19 mouse cellular contexts compared by ENCODE assay signal in genomic region chr12:94605566-94605965, GRCm38 (mm10).
A peak's percentile ranks its signal among the peaks of the same experiment; 100 is the strongest.
DNase-seq lines count a peak whose midpoint lies in the region; ATAC-seq lines count a peak whose summit lies in the region.
"Had no signal": no experiment of that assay in that cellular context is flagged by ENCODE, and none has a peak within 500 bp of the region (broad histone marks: within the 10 kb centered on the region; RNA-seq: fewer than 3 reads in every experiment).

No protein-coding gene starts in this region.

- 73% methylated on average over 1 of the region's 1 CpGs for WGBS in embryonic facial prominence, embryonic 14.5 days
- 89% methylated on average over 1 of the region's 1 CpGs for WGBS in embryonic facial prominence, embryonic 10.5 days

- no peaks in the 10 kb centered on the region for H3K9me3 ChIP-seq in embryonic facial prominence, embryonic 14.5 days (ENCODE audit: control insufficient read depth, low read length)
- H3K9me3 ChIP-seq in embryonic facial prominence, embryonic 10.5 days: no peaks in the 10 kb centered on the region
- H3K9me3 ChIP-seq: hindbrain, embryonic 12.5 days; lung, embryonic 15.5 days; midbrain, embryonic 15.5 days; stomach, embryonic 15.5 days had no signal

- no peaks in the 10 kb centered on the region for H3K36me3 ChIP-seq in embryonic facial prominence, embryonic 14.5 days (ENCODE audit: control insufficient read depth, insufficient read depth, low read length)
- H3K36me3 ChIP-seq in embryonic facial prominence, embryonic 10.5 days (replicated peaks): no peaks in the 10 kb centered on the region
- H3K36me3 ChIP-seq: hindbrain, embryonic 12.5 days; lung, embryonic 15.5 days; midbrain, embryonic 15.5 days; stomach, embryonic 15.5 days had no signal

- H3K4me3 ChIP-seq in embryonic facial prominence, embryonic 14.5 days (ENCODE audit: low read depth, low read length): no peak overlapping the region
- H3K4me3 ChIP-seq in embryonic facial prominence, embryonic 10.5 days: no peak overlapping the region
- H3K4me3 ChIP-seq: hindbrain, embryonic 12.5 days; left cerebral cortex, adult 2 months; lung, embryonic 15.5 days; midbrain, embryonic 15.5 days; stomach, embryonic 15.5 days had no signal

- DNase-seq in embryonic facial prominence, embryonic 14.5 days (ENCODE audit: low spot score): peak; percentile 40
- no peak for DNase-seq in embryonic facial prominence, embryonic 10.5 days (ENCODE audit: low spot score)
- peak; percentile 2 to 30 for DNase-seq in left cerebral cortex, postnatal 25 days (ENCODE audit: low spot score in 2 of 2)
- no peak for DNase-seq in left cerebral cortex, adult 9 months (ENCODE audit: low spot score in 2 of 2)
- peak; percentile 5 for DNase-seq in adipocyte (ENCODE audit: low spot score)
- DNase-seq in layer of hippocampus, postnatal 14 days (ENCODE audit: low spot score in 2 of 2): peak; percentile 5 to 64
- no peak for DNase-seq in ovary, postnatal 14 days (ENCODE audit: low spot score)
- DNase-seq in kidney, adult 18-20 months: no peak
- DNase-seq: adrenal gland, adult 2 months; B cell, adult 2 months; cerebellum, adult 8-10 months; kidney, postnatal 10 days had no signal

- intact Hi-C loops in left cerebral cortex, postnatal 25 days (cut with DNase I): no loop called here

- no peak overlapping the region for H3K9ac ChIP-seq in embryonic facial prominence, embryonic 14.5 days (ENCODE audit: low read depth, low read length)
- H3K9ac ChIP-seq: hindbrain, embryonic 12.5 days; lung, embryonic 15.5 days; midbrain, embryonic 15.5 days; stomach, embryonic 15.5 days had no signal

- H3K4me1 ChIP-seq in embryonic facial prominence, embryonic 14.5 days (ENCODE audit: control insufficient read depth, insufficient read depth, low read length): no peaks in the 10 kb centered on the region
- H3K4me1 ChIP-seq in embryonic facial prominence, embryonic 10.5 days: no peaks in the 10 kb centered on the region
- H3K4me1 ChIP-seq: hindbrain, embryonic 12.5 days; lung, embryonic 15.5 days; midbrain, embryonic 15.5 days; stomach, embryonic 15.5 days had no signal

- no peak overlapping the region for H3K4me2 ChIP-seq in embryonic facial prominence, embryonic 14.5 days (ENCODE audit: low read depth, low read length)
- H3K4me2 ChIP-seq: hindbrain, embryonic 12.5 days; liver, embryonic 11.5 days; lung, embryonic 15.5 days; midbrain, embryonic 15.5 days; stomach, embryonic 15.5 days had no signal

- ATAC-seq in embryonic facial prominence, embryonic 14.5 days (ENCODE audit: low read depth): no peak
- ATAC-seq: intestine, embryonic 16.5 days; midbrain, embryonic 15.5 days had no signal

- no peaks in the 10 kb centered on the region for H3K27me3 ChIP-seq in embryonic facial prominence, embryonic 14.5 days (replicated peaks; ENCODE audit: control insufficient read depth, insufficient read depth, low read length)
- H3K27me3 ChIP-seq in embryonic facial prominence, embryonic 10.5 days (replicated peaks; ENCODE audit: low read depth, poor library complexity, severe bottlenecking): no peaks in the 10 kb centered on the region
- H3K27me3 ChIP-seq: hindbrain, embryonic 12.5 days; lung, embryonic 15.5 days; midbrain, embryonic 15.5 days; stomach, embryonic 15.5 days had no signal

- H3K27ac ChIP-seq in embryonic facial prominence, embryonic 14.5 days (replicated peaks; ENCODE audit: low read depth, low read length): no peak overlapping the region
- no peak overlapping the region for H3K27ac ChIP-seq in embryonic facial prominence, embryonic 10.5 days (replicated peaks)
- H3K27ac ChIP-seq: hindbrain, embryonic 12.5 days; left cerebral cortex, adult 2 months; lung, embryonic 15.5 days; midbrain, embryonic 15.5 days; stomach, embryonic 15.5 days had no signal

Comparison
In these comparisons a context has a peak if more than half of its experiments do, and no peak if none do; other contexts are left out.
1. DNase-seq: peak in embryonic facial prominence, embryonic 14.5 days (single experiment), left cerebral cortex, postnatal 25 days (2 of 2), adipocyte (single experiment) and layer of hippocampus, postnatal 14 days (2 of 2); none in embryonic facial prominence, embryonic 10.5 days (single experiment), left cerebral cortex, adult 9 months (0 of 2), ovary, postnatal 14 days (single experiment) and kidney, adult 18-20 months (single experiment).